Mouse (Mus musculus) C2C12 (cell line): ENCODE data around the gene Kif26b.

ENCODE experiments used
- FOSL1 ChIP-seq: IDR thresholded peaks from one replicate; pipeline ENCODE4 v1.8.0; 2011; ENCODE audit warnings: mild to moderate bottlenecking, low read length; ENCODE audit not compliant: poor library complexity, insufficient read depth, severe bottlenecking
- MYOD1 ChIP-seq: IDR thresholded peaks from one replicate; pipeline ENCODE4 v1.6.1; 2011; ENCODE audit warnings: low read depth; ENCODE audit not compliant: control insufficient read depth, insufficient read length

DNA sequence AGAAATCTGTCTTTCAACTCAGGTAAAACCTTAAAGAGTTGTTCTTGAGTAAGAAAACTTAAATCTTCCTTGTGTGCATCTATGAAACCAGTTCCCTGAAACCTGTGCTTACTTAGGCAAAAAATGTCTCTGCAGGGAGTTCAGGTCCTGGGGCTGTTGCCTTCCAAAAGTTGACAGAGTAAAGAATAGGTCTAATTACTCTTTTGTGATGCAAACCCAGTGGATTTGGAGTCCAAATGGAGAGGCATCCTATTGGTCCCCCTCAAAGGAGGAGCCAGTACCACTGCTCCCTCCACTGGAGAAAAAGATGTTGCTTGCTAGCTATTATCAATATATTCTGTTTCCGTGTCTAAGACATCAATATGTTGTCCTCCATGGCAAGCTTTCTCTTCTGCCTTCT, 321.6 kb downstream of the Kif26b start:
- TF ChIP-seq MYOD1 (no peak), FOSL1 (no peak)
